Mouse (Mus musculus) forebrain, embryonic 14.5 days (tissue): ENCODE data around the gene Vps52. TPM values are rescaled to one million over a fixed set of nuclear protein-coding genes. Genes with fewer than 3 reads are reported as not detected.

Experiments used
- ATAC-seq: fragments of 200-750 bp; cut with Nextera tagmentation; 2 replicates; pipeline ENCODE4 v1.8.0; 2017; ENCODE audit warnings: mild to moderate bottlenecking, moderate library complexity
- DNase-seq: peaks from one replicate; pipeline ENCODE4 v3.0.0-alpha.2; 2015; ENCODE audit warnings: low spot score
- H3K27ac ChIP-seq: fragments of 300-500 bp; sonication (generic); 2 replicates; pipeline ENCODE4 v1.5.1; 2014; ENCODE audit warnings: low read depth, mild to moderate bottlenecking, control low read depth, low read length, moderate library complexity
- H3K27me3 ChIP-seq: fragments of 300-500 bp; sonication (generic); replicated peaks from 2 replicates; pipeline ENCODE4 v1.6.1; 2014; ENCODE audit warnings: low read length, control low read depth, mixed read lengths; ENCODE audit not compliant: control insufficient read depth, insufficient read depth
- H3K36me3 ChIP-seq: fragments of 300-500 bp; sonication (generic); 2 replicates; pipeline ENCODE4 v1.6.1; 2014; ENCODE audit warnings: low read length, control low read depth; ENCODE audit not compliant: control insufficient read depth, insufficient read depth
- H3K4me1 ChIP-seq: fragments of 300-500 bp; sonication (generic); 2 replicates; pipeline ENCODE4 v1.6.1; 2014; ENCODE audit warnings: antibody characterized with exemption, low read length, control low read depth; ENCODE audit not compliant: control insufficient read depth, insufficient read depth
- H3K4me2 ChIP-seq: fragments of 300-500 bp; sonication (generic); 2 replicates; pipeline ENCODE4 v1.6.1; 2014; ENCODE audit warnings: mild to moderate bottlenecking, control low read depth, low read length
- H3K4me3 ChIP-seq: fragments of 300-500 bp; sonication (generic); 2 replicates; pipeline ENCODE4 v1.5.1; 2014; ENCODE audit warnings: low read depth, low read length, control low read depth
- H3K9ac ChIP-seq: fragments of 300-500 bp; sonication (generic); 2 replicates; pipeline ENCODE4 v1.6.1; 2014; ENCODE audit warnings: mild to moderate bottlenecking, low read length, control low read depth, moderate library complexity
- H3K9me3 ChIP-seq: fragments of 300-500 bp; sonication (generic); replicated peaks from 2 replicates; pipeline ENCODE4 v1.6.1; 2016; ENCODE audit warnings: low read length, control low read depth, mixed read lengths; ENCODE audit not compliant: control insufficient read depth
- WGBS: fragments of 180-500 bp; shearing (Covaris S2); extraction: QIAGEN DNeasy Blood & Tissue Kit; methylation state at CpG from one replicate; pipeline ENCODE4 v1.1.7; 2014; 5-methylcytosine and 5-hydroxymethylcytosine counted together
- polyA plus RNA-seq: library from polyadenylated mRNA; unstranded; fragments of >200 nt; fragmentation: Nextera tagmentation; extraction: Ambion mirVana; gene quantifications from 2 replicates; pipeline ENCODE4 v1.2.1, GENCODE M21; 2014

Vps52 gene
- polyA plus RNA-seq: 41.6 and 50.4 TPM in 2 replicates

GRCm38 (mm10) chr17:33955555-33956214, at the start of gene Vps52, which contains the start of gene Rps18:
Gene Vps52, plus strand, starts transcription at chr17:33955812.
Gene Rps18, minus strand, starts transcription at chr17:33956001.
- Histone ChIP-seq H3K4me2 (peak within 1 kb of the TSS; percentile 89), H3K9ac (peak within 1 kb of the TSS; percentile 85), H3K9me3 (no peaks in the 10 kb centered on the region), H3K27me3 (no peaks in the 10 kb centered on the region), H3K4me3 (peak within 1 kb of the TSS; percentile 75), H3K27ac (peak within 1 kb of the TSS; percentile 80), H3K36me3 (peaks cover 51% of the 10 kb centered on the region), H3K4me1 (peaks cover 22% of the 10 kb centered on the region)
- DNase-seq (peak; percentile 99), ATAC-seq (peak; percentile 90)
- WGBS: under 1% methylated on average over 50 of the region's 50 CpGs

- DNase-seq (peak; percentile 66), ATAC-seq (peak; percentile 0; the same call in 1 of the 2 replicates)
- peak overlapping the region; percentile 94 for H3K4me3 ChIP-seq
- WGBS: under 1% methylated on average over 44 of the region's 44 CpGs
- peaks cover 24% of the 10 kb centered on the region for H3K36me3 ChIP-seq
- no peaks in the 10 kb centered on the region for H3K9me3 ChIP-seq
- peak overlapping the region; percentile 93 for H3K4me2 ChIP-seq
- peaks cover 11% of the 10 kb centered on the region for H3K4me1 ChIP-seq
- H3K9ac ChIP-seq: peak overlapping the region; percentile 75
- H3K27me3 ChIP-seq: no peaks in the 10 kb centered on the region
- peak overlapping the region; percentile 86 for H3K27ac ChIP-seq
These were observed 47.1 kb upstream of the Vps52 start for GRCm38 (mm10) chr17:33908331-33909076.

GRCm38 (mm10) chr17:33909077-33909868, 46.3 kb upstream of the Vps52 start, which contains the start of gene Daxx:
Gene Daxx, plus strand, starts transcription at chr17:33909414.
- Histone ChIP-seq H3K27ac (peak within 1 kb of the TSS; percentile 86), H3K4me2 (peak within 1 kb of the TSS; percentile 93), H3K36me3 (peaks cover 31% of the 10 kb centered on the region), H3K27me3 (no peaks in the 10 kb centered on the region), H3K9me3 (no peaks in the 10 kb centered on the region), H3K4me3 (peak within 1 kb of the TSS; percentile 94), H3K9ac (peak within 1 kb of the TSS; percentile 90), H3K4me1 (peaks cover 11% of the 10 kb centered on the region)
- 1% methylated on average over 68 of the region's 68 CpGs for WGBS
- DNase-seq: peak; percentile 99
- peak; percentile 97 for ATAC-seq

GRCm38 (mm10) chr17:33909869-33910250, 45.8 kb upstream of the Vps52 start:
- no peak for DNase-seq
- H3K9ac ChIP-seq: peak overlapping the region; percentile 90
- H3K4me1 ChIP-seq: peaks cover 11% of the 10 kb centered on the region
- no peaks in the 10 kb centered on the region for H3K9me3 ChIP-seq
- H3K4me3 ChIP-seq: peak overlapping the region; percentile 94
- peaks cover 37% of the 10 kb centered on the region for H3K36me3 ChIP-seq
- no peak for ATAC-seq
- H3K27me3 ChIP-seq: no peaks in the 10 kb centered on the region
- peak overlapping the region; percentile 93 for H3K4me2 ChIP-seq
- H3K27ac ChIP-seq: peak overlapping the region; percentile 77
- WGBS: under 1% methylated on average over 14 of the region's 14 CpGs

GRCm38 (mm10) chr17:33910346-33911051, 45.1 kb upstream of the Vps52 start:
- Histone ChIP-seq H3K36me3 (peaks cover 41% of the 10 kb centered on the region), H3K4me2 (peak overlapping the region; percentile 93), H3K4me3 (peak overlapping the region; percentile 94), H3K4me1 (peaks cover 11% of the 10 kb centered on the region), H3K27ac (no peak overlapping the region), H3K9me3 (no peaks in the 10 kb centered on the region), H3K27me3 (no peaks in the 10 kb centered on the region), H3K9ac (peak overlapping the region; percentile 90)
- ATAC-seq (no peak), DNase-seq (no peak)
- WGBS: 51% methylated on average over 11 of the region's 11 CpGs

GRCm38 (mm10) chr17:33911052-33911812, 44.4 kb upstream of the Vps52 start:
- no peak for ATAC-seq
- H3K9me3 ChIP-seq: no peaks in the 10 kb centered on the region
- peaks cover 11% of the 10 kb centered on the region for H3K4me1 ChIP-seq
- no peak overlapping the region for H3K9ac ChIP-seq
- DNase-seq: no peak
- no peak overlapping the region for H3K4me2 ChIP-seq
- 90% methylated on average over 31 of the region's 31 CpGs for WGBS
- no peak overlapping the region for H3K27ac ChIP-seq
- no peak overlapping the region for H3K4me3 ChIP-seq
- H3K36me3 ChIP-seq: peaks cover 41% of the 10 kb centered on the region
- no peaks in the 10 kb centered on the region for H3K27me3 ChIP-seq

GRCm38 (mm10) chr17:33911813-33912414, 43.7 kb upstream of the Vps52 start:
- DNase-seq (no peak), ATAC-seq (no peak)
- 94% methylated on average over 28 of the region's 28 CpGs for WGBS
- Histone ChIP-seq H3K4me1 (peaks cover 16% of the 10 kb centered on the region), H3K27me3 (no peaks in the 10 kb centered on the region), H3K4me2 (no peak overlapping the region), H3K4me3 (no peak overlapping the region), H3K36me3 (peaks cover 41% of the 10 kb centered on the region), H3K27ac (no peak overlapping the region), H3K9me3 (no peaks in the 10 kb centered on the region), H3K9ac (no peak overlapping the region)
